Mouse (Mus musculus) splenic B cell, adult 2 months (primary cell): ENCODE data around the gene Ptpn3.

ENCODE experiments used
- DNase-seq: peaks from one replicate; pipeline ENCODE4 v3.0.0-alpha.2; 2011; ENCODE audit warnings: low read depth, low spot score
- H3K27me3 ChIP-seq: 2 replicates; pipeline ENCODE4 v1.6.1; 2012; ENCODE audit warnings: mild to moderate bottlenecking, low read length, moderate library complexity, mixed read lengths; ENCODE audit not compliant: control insufficient read depth, poor library complexity, insufficient read depth, severe bottlenecking
- H3K36me3 ChIP-seq: 2 replicates; pipeline ENCODE4 v1.6.1; 2012; ENCODE audit warnings: mild to moderate bottlenecking, low read length, moderate library complexity, mixed read lengths; ENCODE audit not compliant: control insufficient read depth, poor library complexity, insufficient read depth, severe bottlenecking

Gene Ptpn3

GRCm38 (mm10) chr4:57301410-57302313, at the start of gene Ptpn3:
Gene Ptpn3 (minus strand): TSS chr4:57301837.
- H3K36me3 ChIP-seq: no peaks in the 10 kb centered on the region
- DNase-seq: peak; percentile 4

GRCm38 (mm10) chr4:57350541-57350940, 48.9 kb upstream of the Ptpn3 start:
- H3K36me3 ChIP-seq: no peaks in the 10 kb centered on the region
- DNase-seq: no peak
- H3K27me3 ChIP-seq: no peaks in the 10 kb centered on the region

More at GRCm38 (mm10) chr4:57301410-57302313, at the start of gene Ptpn3:
- no peaks in the 10 kb centered on the region for H3K27me3 ChIP-seq

GRCm38 (mm10) chr4:57343996-57344395, 42.4 kb upstream of the Ptpn3 start:
- no peaks in the 10 kb centered on the region for H3K36me3 ChIP-seq
- no peak for DNase-seq

GRCm38 (mm10) chr4:57338923-57339322, 37.3 kb upstream of the Ptpn3 start:
- H3K36me3 ChIP-seq: no peaks in the 10 kb centered on the region
- no peaks in the 10 kb centered on the region for H3K27me3 ChIP-seq
- no peak for DNase-seq

More at GRCm38 (mm10) chr4:57343996-57344395, 42.4 kb upstream of the Ptpn3 start:
- no peaks in the 10 kb centered on the region for H3K27me3 ChIP-seq

- no peaks in the 10 kb centered on the region for H3K27me3 ChIP-seq
- no peak for DNase-seq
- H3K36me3 ChIP-seq: no peaks in the 10 kb centered on the region
Measured at GRCm38 (mm10) chr4:57338061-57338460, 36.4 kb upstream of the Ptpn3 start.

GRCm38 (mm10) chr4:57335000-57335666, 33.5 kb upstream of the Ptpn3 start:
- DNase-seq: no peak
- H3K36me3 ChIP-seq: no peaks in the 10 kb centered on the region

GRCm38 (mm10) chr4:57333926-57334548, 32.4 kb upstream of the Ptpn3 start:
- no peaks in the 10 kb centered on the region for H3K27me3 ChIP-seq
- no peaks in the 10 kb centered on the region for H3K36me3 ChIP-seq
- DNase-seq: no peak

More at GRCm38 (mm10) chr4:57335000-57335666, 33.5 kb upstream of the Ptpn3 start:
- no peaks in the 10 kb centered on the region for H3K27me3 ChIP-seq

GRCm38 (mm10) chr4:57332511-57332910, 30.9 kb upstream of the Ptpn3 start:
- no peaks in the 10 kb centered on the region for H3K36me3 ChIP-seq
- DNase-seq: no peak
- no peaks in the 10 kb centered on the region for H3K27me3 ChIP-seq

GRCm38 (mm10) chr4:57320606-57321327, 19.1 kb upstream of the Ptpn3 start:
- DNase-seq: no peak
- H3K36me3 ChIP-seq: no peaks in the 10 kb centered on the region
- no peaks in the 10 kb centered on the region for H3K27me3 ChIP-seq

- DNase-seq: no peak
- no peaks in the 10 kb centered on the region for H3K27me3 ChIP-seq
Measured at GRCm38 (mm10) chr4:57318525-57319212, 17.0 kb upstream of the Ptpn3 start.

GRCm38 (mm10) chr4:57312256-57313166, 10.9 kb upstream of the Ptpn3 start:
- no peak for DNase-seq
- no peaks in the 10 kb centered on the region for H3K27me3 ChIP-seq
- H3K36me3 ChIP-seq: no peaks in the 10 kb centered on the region

More at GRCm38 (mm10) chr4:57318525-57319212, 17.0 kb upstream of the Ptpn3 start:
- H3K36me3 ChIP-seq: no peaks in the 10 kb centered on the region

- H3K27me3 ChIP-seq: no peaks in the 10 kb centered on the region
- DNase-seq: no peak
- no peaks in the 10 kb centered on the region for H3K36me3 ChIP-seq
Measured at GRCm38 (mm10) chr4:57311750-57312149, 10.1 kb upstream of the Ptpn3 start.
